Mouse (Mus musculus): ENCODE measurements around the gene Homer3.

DNA sequence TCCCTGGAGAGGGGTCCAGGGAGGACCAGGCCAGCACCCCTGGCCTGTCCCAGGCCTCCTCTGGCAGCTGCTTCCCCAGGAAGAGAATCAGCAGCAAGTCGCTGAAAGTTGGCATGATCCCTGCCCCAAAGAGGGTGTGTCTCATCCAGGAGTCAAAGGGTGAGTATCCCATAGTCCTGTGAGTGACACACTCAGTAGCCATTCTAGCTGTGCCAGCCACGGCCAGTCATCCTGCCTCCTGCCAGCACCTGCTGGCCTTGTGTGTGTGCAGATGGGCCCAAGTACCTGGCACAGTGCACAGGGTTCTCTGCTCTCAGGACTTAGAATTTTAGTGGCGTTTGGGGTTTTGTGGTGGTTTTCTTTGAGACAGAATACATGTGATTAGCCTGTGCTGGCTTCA lies 25.2 kb upstream of the Homer3 start:
- TF ChIP-seq CTCF (IDR thresholded peaks at IDR 0.05) (no peak), EP300 (IDR thresholded peaks at IDR 0.05) (no peak)

All from lung, postnatal 0 days (tissue).